Mouse (Mus musculus) cerebellum, adult 18-20 months (tissue): ENCODE measurements around the gene Artn.

Source experiments
- DNase-seq, 2 experiments: peaks; one replicate each; pipeline ENCODE4 v3.0.0; 2021

The Artn gene

DNA sequence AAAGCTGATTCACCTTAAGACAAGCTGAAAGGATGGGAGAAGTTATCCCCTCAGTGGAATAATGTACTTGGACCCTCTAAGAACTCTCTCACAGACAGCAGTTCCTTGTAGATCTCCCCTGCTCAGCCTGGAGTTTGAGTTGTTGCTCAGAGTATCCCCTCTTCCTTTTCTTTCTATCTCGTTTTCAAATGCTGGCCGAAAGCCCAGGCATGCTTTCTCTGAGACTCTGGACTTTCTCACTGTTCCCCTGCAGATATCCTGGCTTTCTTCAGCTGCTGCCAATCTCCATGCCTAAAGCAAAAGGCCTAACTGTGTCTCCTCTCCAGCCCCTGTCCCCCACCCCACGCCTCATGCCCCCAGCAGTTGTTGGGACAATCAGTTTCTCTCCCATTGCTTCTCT is 11.3 kb downstream of the Artn start:
- no peak for DNase-seq

GRCm38 (mm10) chr4:117917847-117918246 is 11.7 kb downstream of the Artn start:
- no peak for DNase-seq

DNA sequence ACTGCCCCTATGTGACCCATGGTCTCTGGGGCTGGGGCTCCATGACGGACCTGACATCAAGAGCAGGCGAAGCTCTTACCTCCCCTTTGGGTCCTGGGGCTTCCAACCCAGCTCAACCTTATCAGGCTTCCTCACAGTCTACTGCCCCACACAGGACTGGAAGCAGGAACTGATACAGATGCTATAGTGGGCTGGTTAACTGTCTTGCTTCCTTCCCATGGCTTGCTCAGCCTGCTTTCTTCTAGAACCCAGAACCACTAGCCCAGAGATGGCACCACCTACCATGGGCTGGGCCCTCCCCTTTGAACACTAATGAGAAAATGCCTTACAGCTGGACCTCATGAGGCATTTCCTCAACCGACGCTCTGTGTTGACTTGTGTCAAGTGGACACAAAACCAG is 12.2 kb downstream of the Artn start:
- no peak for DNase-seq

GRCm38 (mm10) chr4:117916386-117916785 is 13.2 kb downstream of the Artn start:
- DNase-seq = no peak

- no peak for DNase-seq
Measured at GRCm38 (mm10) chr4:117915489-117916105, 14.0 kb downstream of the Artn start.

- DNase-seq = peak; percentile 91 to 95
Measured at GRCm38 (mm10) chr4:117914591-117915442, 14.7 kb downstream of the Artn start, which contains the start of gene Ipo13. Gene Ipo13 (minus strand): TSS chr4:117914999.

DNA sequence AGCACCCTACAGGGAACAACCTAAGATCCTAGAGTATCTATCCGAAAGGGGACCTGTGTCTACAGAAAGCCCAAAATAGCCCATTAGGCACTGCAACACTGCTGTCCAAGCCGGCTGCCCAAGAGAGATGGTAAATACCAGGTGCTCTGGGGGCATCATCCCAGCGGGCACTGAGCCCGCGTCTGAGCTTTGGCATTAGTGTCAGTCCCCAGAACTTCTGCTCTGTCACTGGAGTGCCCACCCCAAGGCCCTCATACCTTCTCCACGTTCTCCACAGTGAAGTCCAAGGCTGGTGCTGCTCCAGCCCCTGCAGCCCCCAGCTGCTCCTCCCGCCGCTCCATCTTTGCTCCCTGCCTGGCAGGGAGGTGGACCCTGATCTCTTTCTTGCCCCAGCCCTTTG is 15.5 kb downstream of the Artn start:
- DNase-seq = peak; percentile 53 to 63

GRCm38 (mm10) chr4:117913421-117913820 is 16.1 kb downstream of the Artn start:
- DNase-seq = peak; percentile 80 to 84

- peak in 1 of 2 experiments; percentile 48 for DNase-seq
Measured at GRCm38 (mm10) chr4:117912685-117913273, 16.8 kb downstream of the Artn start.

- DNase-seq = peak; percentile 75 to 77
Measured at GRCm38 (mm10) chr4:117912131-117912561, 17.4 kb downstream of the Artn start.

DNA sequence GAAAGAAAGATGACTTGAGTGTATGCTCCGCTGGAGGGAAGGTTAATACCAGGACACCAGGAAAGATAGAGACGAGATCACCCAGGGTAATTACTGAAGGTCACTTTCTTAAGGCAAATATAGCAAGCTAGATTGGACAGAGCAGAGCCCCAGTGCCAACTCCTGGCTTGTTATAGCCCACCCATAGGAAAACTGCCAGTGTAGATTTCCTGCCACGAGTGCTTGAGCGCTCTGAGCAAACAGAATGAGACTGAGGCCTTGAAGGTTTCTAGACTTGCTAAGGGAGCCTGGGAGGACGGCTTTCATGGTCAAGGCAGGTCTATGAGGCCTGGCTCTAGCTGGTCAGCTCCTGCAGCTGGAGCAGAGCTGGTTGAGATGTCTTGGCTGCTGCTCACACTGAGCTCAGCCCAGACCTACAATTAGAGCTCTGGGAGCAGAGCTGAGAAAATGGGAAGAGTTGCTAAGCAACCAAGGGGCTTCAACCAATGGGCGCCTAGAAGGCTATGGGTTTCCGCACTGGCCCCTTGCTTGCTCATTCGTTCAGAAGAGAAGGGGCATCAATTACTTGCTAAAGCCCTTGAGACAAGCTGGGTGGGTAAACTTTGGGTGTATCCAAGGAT is 20.6 kb downstream of the Artn start:
- DNase-seq = peak in 1 of 2 experiments; percentile 14

- peak in 1 of 2 experiments; percentile 33 for DNase-seq
Measured at GRCm38 (mm10) chr4:117906196-117906595, 23.4 kb downstream of the Artn start.

GRCm38 (mm10) chr4:117904761-117905160 is 24.8 kb downstream of the Artn start:
- peak; percentile 62 to 65 for DNase-seq

DNA sequence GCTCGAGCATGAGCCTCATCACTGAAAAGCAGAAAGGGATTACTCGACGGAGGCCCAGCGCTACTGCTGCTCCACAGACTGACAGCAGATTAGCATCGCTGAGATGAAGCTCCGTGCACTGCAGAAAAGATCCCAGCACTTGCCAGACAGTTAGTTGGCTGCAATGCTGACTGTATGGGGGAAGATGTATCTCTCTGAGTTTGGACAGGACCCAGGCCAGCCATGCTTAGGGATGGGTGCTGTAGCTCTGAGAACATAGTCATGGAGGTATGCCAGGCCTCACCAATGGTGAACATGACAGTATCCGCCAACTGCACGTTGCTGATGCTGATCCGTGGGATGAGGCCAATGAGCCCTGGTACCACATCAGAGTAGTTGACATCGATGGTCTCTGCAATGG is 25.5 kb downstream of the Artn start:
- DNase-seq = peak in 1 of 2 experiments; percentile 25

DNA sequence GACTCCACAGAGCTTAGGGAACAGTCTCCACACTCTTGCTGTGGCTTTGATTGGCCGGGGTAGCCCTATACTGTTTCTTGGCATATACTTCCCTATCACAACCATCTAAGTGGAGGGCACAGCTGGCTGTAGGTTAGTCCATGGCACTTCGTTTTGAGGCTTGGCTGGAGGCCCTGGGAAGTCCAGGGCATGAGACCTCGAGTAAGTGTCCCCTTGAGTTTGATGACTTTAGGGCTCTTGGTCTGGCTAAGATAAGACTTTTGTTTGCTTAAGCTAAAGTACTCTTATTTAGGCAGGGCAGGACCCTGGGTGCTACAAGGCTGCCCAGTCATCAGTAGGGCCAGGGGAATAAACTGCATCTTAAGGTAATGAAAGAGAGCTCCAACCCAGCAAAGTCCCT is 31.5 kb downstream of the Artn start:
- DNase-seq = no peak

DNA sequence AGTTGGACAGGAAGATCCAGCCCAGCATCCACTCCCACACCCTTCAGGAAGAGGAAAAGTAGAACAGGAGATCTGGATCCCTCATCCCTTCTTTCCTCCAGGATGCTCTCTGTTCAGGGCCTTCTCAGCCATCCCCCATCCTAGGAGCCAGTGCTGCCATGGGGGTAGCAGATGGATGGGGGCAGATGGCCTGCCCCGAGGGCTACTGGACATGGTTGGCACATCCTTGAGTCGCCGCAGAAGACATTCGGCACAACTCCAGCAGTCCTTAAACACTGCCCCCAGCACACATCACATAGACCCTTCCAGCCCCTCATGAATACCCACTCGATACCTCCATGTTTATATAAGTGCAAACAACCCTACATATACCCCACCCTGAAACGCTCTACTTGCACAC is 33.5 kb downstream of the Artn start:
- peak; percentile 71 to 73 for DNase-seq

- peak in 1 of 2 experiments; percentile 27 for DNase-seq
Measured at GRCm38 (mm10) chr4:117895339-117895738, 34.2 kb downstream of the Artn start.

GRCm38 (mm10) chr4:117894601-117895000 is 35.0 kb downstream of the Artn start:
- peak in 1 of 2 experiments; percentile 52 for DNase-seq

DNA sequence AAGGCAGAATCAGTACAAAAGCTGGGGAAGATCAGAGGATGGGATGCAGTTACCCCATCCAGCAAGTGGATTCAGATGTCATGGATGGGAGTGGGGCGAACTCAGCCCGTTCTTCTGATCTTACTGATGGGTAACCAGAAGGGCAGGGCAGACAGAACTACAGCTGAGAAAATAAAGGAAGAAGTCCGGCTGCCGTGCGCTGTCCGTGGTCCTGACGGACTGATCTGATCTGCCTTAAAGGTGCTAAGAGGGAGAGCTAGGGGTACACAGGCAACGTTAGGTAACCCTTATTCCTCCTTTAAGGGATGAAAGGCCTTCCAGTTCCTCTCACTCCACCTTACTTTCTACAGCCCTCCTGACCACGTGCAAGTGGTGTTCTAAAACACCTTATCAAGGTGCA is 36.2 kb downstream of the Artn start:
- no peak for DNase-seq

GRCm38 (mm10) chr4:117891738-117892161 is 37.8 kb downstream of the Artn start, which contains the start of gene Dph2:
Gene Dph2 (minus strand): TSS chr4:117892032.
- DNase-seq = peak; percentile 84 to 97

DNA sequence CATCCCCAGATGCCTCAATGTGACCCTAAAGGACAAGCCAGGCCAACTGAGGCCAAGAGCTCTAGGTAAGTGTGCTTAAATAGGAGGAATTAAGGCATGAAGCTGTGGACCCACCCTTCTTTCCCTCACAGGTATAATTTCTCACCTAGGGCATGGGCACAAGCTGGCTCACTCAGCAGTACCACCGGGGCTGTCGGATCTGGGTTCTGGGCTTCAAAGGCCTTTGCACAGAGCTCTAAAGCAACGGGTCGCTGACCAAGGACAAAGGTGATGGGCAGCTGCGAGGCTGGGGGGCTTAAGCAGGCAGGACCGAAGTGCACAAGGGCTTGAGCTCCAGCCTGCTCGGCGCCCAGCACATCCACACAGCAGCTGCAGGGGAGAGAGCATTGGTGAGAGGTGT is 38.8 kb downstream of the Artn start:
- DNase-seq = no peak

GRCm38 (mm10) chr4:117890031-117890430 is 39.5 kb downstream of the Artn start:
- DNase-seq = no peak

- no peak for DNase-seq
Measured at GRCm38 (mm10) chr4:117889471-117889870, 40.1 kb downstream of the Artn start.
